Mouse (Mus musculus): ENCODE data around the gene Wfdc18. TPM values are rescaled to one million over a fixed set of nuclear protein-coding genes. Genes with fewer than 3 reads are reported as not detected.

Wfdc18 gene
- 1 to 10 TPM; 2.3 TPM for total RNA-seq (2021)
- long read RNA-seq, experiment 1, result 0 reads
- long read RNA-seq, experiment 2, result 0 reads

DNA sequence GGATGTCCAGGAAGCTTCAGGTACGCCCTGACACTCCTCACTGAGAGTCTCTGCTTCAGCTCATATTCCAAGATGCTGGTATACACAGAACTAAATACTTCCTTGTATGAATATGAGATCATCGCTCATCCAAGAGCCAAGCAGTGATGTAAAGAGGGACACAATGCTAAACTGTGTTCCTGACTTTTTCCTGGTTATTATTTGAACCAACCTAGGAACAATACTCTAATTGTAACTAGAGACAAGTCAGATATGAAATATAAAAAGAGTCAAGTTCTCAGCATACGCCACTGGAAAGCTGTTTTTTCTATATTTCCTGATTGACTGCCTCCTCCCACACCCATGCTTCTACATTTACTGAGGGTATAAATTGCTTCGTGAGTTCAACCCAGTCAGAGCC, at the start of gene Wfdc18:
Wfdc18 (plus strand) TSS at position 301 of the 400 bp plus-strand sequence.
- TF ChIP-seq CTCF (IDR thresholded peaks at IDR 0.05), result no peak
- H3K27ac ChIP-seq, result no peak within 1 kb of the TSS
- intact Hi-C loops (cut with DNase I), result no loop called here
- no peak for DNase-seq (ENCODE audit: extremely low spot score in 1 of 2, low spot score in 2 of 2)
- H3K4me3 ChIP-seq, result no peak within 1 kb of the TSS

DNA sequence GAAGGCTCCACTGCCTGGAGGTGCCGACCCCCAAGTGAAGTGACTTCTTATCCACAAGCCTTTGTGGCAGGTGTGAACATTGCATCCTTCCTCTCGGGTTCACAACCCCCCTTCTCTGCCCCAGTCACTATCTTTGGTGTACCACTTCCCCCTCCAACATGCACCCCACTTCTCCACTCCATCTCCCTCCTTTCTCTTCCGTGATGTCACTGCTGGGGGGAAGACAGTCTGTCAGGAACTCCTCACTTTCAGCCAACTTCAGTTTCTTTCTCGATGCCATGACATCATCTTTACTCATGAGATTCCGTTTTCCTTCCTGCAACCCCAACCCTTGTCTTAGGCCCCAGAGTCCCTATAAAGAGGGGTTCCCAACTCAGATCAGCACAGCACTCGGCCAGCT, 46.6 kb upstream of the Wfdc18 start, which contains the start of gene Ccl4:
Ccl4 (plus strand) TSS at position 381 of the 400 bp plus-strand sequence.
- no peak for DNase-seq (ENCODE audit: extremely low spot score in 1 of 2, low spot score in 2 of 2)
- no peak for TF ChIP-seq CTCF (IDR thresholded peaks at IDR 0.05)
- intact Hi-C loops (cut with DNase I), result no loop called here

DNA sequence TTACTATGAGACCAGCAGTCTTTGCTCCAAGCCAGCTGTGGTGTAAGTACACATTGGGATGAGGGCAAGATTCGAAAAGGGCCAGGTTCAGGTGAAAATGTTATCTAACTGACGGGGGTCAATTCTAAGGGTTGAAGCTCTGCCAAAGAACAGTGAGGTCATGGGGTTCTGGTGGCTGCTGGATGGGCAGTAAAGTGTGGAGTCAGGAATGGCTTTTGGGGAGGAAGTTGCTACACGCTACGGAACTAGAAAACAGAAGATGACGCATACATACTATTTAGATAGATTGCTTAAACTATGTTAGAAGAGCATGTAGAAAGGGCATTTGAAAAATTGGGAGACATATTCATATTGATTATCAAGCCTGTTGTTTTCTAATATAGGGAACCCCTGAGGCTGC, 45.3 kb upstream of the Wfdc18 start:
- intact Hi-C loops (cut with DNase I), result no loop called here
- no peak for DNase-seq (ENCODE audit: extremely low spot score in 1 of 2, low spot score in 2 of 2)
- no peak overlapping the region for H3K4me3 ChIP-seq

More for the DNA sequence above, 46.6 kb upstream of the Wfdc18 start, which contains the start of gene Ccl4:
- Histone ChIP-seq H3K4me3 (no peak within 1 kb of the TSS), H3K27ac (no peak within 1 kb of the TSS)

DNA sequence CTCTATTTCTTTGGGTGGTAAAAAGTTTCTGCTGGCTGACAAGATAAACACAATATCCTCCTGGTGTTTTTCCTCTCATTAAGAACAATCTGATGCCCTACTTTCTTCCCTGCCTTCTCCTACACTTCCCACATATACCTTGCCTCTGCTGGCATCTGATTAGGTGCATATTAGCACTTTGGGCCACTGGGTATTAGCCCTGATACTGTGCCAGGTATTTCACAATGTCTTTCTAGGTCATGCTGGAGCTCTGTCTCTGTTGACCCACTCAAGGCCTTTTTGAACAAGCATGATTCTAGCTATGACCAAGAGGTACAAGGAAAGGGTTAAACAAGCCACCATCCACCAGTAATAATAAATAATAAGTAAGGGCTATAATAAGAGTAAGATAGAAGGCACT, 37.1 kb upstream of the Wfdc18 start:
- TF ChIP-seq CTCF (IDR thresholded peaks at IDR 0.05), result no peak
- Histone ChIP-seq H3K27ac (no peak overlapping the region), H3K4me3 (no peak overlapping the region)
- intact Hi-C loops (cut with DNase I), result no loop called here
- DNase-seq (ENCODE audit: extremely low spot score in 1 of 2, low spot score in 2 of 2), result no peak

More for the DNA sequence above, 45.3 kb upstream of the Wfdc18 start:
- no peak overlapping the region for H3K27ac ChIP-seq
- no peak for TF ChIP-seq CTCF (IDR thresholded peaks at IDR 0.05)

DNA sequence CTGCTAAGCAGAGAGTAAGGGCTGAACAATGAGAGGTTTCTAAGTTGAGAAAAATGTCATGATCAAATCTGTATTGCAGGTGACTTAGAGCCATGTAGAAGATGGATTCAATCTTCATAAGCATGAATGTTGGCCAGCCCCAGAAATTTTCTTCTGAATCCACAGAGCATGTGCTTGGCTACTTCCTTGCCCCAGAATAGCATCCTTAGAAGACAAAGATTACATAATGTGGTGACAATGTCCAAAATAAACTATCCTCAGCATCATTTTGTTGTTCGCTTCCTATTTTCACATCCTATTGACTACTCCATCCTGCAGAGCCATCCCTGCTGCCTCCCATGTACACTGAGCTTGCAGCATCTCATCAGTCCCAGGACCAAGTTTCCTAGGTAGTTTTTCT, 33.1 kb upstream of the Wfdc18 start:
- no peak for TF ChIP-seq CTCF (IDR thresholded peaks at IDR 0.05)
- Histone ChIP-seq H3K4me3 (no peak overlapping the region), H3K27ac (no peak overlapping the region)
- no peak for DNase-seq (ENCODE audit: extremely low spot score in 1 of 2, low spot score in 2 of 2)
- intact Hi-C loops (cut with DNase I), result no loop called here

DNA sequence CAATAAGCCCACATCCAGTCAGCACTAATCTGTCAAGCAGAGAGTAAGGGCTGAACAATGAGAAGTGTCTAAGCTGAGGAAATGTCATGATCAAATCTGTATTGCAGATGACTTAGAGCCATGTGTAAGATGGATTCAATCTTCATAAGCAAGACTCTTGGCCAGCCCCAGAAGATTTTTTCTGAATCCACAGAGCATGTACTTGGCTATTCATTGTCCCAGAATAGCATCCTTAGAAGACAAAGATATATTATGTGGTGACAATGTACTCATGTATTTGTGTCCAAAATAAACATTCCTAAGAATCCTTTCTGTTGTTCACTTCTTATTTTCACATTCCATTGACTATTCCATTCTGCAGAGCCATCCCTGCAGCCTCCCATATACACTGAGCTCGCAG, 18.9 kb upstream of the Wfdc18 start:
- no peak overlapping the region for H3K27ac ChIP-seq
- no peak for DNase-seq (ENCODE audit: extremely low spot score in 1 of 2, low spot score in 2 of 2)
- intact Hi-C loops (cut with DNase I), result no loop called here
- no peak for TF ChIP-seq CTCF (IDR thresholded peaks at IDR 0.05)
- H3K4me3 ChIP-seq, result no peak overlapping the region

DNA sequence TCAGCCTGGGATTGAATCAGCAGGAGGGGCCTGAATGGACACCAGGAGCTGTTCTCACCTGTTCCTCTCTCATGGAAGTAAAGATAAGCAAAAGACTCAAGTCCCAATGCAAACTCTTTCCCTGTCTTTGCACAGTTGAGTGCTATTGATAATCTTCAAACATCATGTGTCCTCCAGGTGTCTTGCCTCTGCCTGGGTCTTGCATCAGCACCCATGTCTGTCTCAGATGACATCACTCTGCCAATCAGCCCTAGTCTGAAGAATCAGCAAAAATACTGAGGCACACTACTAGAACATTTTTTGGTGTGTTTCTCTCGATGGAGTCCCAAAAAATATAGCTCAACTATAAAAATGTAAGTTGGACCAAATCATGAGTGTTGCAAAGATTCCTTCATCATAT, 16.8 kb upstream of the Wfdc18 start:
- no peak for TF ChIP-seq CTCF (IDR thresholded peaks at IDR 0.05)
- Histone ChIP-seq H3K4me3 (no peak overlapping the region), H3K27ac (no peak overlapping the region)
- intact Hi-C loops (cut with DNase I), result no loop called here
- DNase-seq (ENCODE audit: extremely low spot score in 1 of 2, low spot score in 2 of 2), result no peak

DNA sequence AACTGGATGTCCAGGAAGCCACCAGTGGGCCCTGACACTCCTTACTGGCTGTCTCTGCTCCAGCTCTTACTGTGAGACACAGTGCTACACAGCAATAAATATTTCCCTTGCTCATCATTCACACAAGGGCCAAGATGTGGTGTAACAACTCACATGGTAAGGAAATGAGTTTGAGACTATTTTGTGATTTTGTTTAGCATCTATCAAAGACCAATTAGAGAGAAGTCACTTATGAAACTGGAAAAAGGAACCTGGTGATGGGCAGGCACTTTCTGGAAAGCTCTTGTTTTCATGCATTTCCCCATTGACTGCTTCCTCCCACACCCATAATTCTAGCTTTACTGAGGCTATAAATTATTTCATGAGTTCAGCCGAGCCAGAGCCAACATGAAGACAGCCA, 5.1 kb upstream of the Wfdc18 start, which contains the start of gene Wfdc17:
Wfdc17 (plus strand) TSS at position 287 of the 400 bp plus-strand sequence.
- DNase-seq (ENCODE audit: extremely low spot score in 1 of 2, low spot score in 2 of 2), result no peak
- H3K4me3 ChIP-seq, result no peak within 1 kb of the TSS
- TF ChIP-seq CTCF (IDR thresholded peaks at IDR 0.05), result no peak
- H3K27ac ChIP-seq, result no peak within 1 kb of the TSS
- intact Hi-C loops (cut with DNase I), result loop anchor here (1.0 kb wide), 1 partner anchor 16 kb away; no protein-coding TSS in a partner anchor

DNA sequence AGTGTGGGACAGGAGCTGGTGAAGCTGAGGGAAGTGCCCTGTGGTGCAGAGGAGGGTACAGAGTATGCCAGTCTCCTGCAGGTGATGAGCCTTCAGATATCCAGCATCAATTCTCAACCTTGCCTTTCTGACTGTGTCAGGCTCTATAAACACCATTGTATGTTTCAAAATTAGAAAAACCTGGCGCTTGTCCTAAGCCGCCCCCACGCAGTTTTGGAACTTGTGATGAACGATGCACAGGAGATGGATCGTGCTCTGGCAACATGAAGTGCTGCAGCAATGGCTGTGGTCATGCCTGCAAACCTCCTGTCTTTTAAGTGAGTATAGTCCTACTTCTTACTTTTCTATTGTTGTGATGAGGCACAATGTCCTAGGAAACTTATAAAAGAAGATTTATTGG, 868 bp downstream of the Wfdc18 start:
- no peak overlapping the region for H3K4me3 ChIP-seq
- intact Hi-C loops (cut with DNase I), result no loop called here
- H3K27ac ChIP-seq, result no peak overlapping the region
- TF ChIP-seq CTCF (IDR thresholded peaks at IDR 0.05), result no peak
- DNase-seq (ENCODE audit: extremely low spot score in 1 of 2, low spot score in 2 of 2), result peak in 1 of 2 experiments; percentile 29

DNA sequence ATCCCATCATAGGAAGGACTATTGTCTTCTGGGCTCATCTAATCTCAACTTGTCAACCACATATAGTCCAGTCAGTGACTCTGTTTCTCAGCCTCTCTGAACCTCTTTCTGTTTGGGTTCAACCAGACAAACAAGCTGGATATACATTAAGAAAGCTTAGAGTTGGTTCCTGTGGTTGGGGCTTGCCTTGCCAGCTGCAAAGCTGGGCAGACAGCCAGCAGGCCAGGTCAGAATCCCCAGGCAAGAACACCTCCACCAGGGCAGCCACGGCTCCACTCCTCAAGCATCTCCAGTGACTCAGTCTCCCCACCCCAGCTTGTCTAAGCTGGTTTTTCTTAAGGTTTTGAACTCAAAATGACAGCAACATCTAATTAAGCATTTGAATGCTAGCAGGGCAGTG, 3.9 kb downstream of the Wfdc18 start:
- Histone ChIP-seq H3K4me3 (no peak overlapping the region), H3K27ac (no peak overlapping the region)
- intact Hi-C loops (cut with DNase I), result no loop called here
- no peak for TF ChIP-seq CTCF (IDR thresholded peaks at IDR 0.05)
- no peak for DNase-seq (ENCODE audit: extremely low spot score in 1 of 2, low spot score in 2 of 2)

DNA sequence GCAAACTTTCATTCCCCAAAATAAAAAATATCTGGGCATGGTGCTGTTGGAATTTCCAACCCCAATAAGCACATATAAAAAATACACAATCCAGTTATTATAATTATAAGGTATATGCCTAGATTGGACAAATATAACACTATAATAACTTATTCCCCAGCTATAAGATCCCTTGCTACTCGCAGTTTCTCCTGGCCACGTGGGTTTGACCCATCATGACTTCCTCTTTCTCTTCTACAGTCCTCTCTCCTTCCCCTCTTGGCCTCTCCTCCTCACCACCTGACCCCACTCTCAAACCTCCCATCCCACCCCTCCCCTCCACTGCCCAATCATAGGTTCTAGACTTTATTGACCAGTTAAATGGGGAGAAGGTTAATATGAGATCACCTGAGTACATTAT, 5.1 kb downstream of the Wfdc18 start:
- Histone ChIP-seq H3K4me3 (no peak overlapping the region), H3K27ac (no peak overlapping the region)
- TF ChIP-seq CTCF (IDR thresholded peaks at IDR 0.05), result no peak
- no peak for DNase-seq (ENCODE audit: extremely low spot score in 1 of 2, low spot score in 2 of 2)
- intact Hi-C loops (cut with DNase I), result no loop called here

DNA sequence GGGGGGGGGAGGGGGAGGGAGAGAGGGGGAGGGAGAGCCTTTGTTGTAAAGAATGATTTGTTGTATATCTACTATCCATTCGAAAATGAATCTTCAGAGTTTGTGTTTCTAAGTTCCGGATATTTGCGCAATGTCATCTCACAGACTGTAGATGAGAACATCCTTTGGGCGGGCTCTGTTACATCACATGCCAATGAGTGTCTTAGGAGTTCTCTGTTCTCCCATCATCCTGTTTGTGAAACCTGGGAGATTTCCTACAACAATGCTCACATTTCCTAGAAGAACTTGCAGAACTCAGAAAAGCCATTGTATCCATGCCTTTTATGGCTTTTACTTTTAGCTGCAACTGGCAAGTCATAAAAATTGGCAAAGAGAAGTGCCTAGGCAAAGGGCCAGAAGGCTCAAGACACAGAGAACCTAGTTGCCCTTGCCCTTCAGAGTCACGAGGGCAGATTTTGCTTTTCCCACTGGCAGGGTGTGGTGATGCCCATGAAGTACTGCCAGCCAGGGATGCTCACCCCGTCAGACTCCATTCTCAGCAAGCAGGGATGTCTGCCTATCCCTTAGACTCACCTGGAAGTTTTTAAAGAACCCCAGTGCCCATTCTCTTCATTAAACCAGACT, 8.3 kb downstream of the Wfdc18 start:
- no peak for TF ChIP-seq CTCF (IDR thresholded peaks at IDR 0.05)
- no peak for DNase-seq (ENCODE audit: extremely low spot score in 1 of 2, low spot score in 2 of 2)
- intact Hi-C loops (cut with DNase I), result no loop called here
- H3K27ac ChIP-seq, result no peak overlapping the region
- no peak overlapping the region for H3K4me3 ChIP-seq

DNA sequence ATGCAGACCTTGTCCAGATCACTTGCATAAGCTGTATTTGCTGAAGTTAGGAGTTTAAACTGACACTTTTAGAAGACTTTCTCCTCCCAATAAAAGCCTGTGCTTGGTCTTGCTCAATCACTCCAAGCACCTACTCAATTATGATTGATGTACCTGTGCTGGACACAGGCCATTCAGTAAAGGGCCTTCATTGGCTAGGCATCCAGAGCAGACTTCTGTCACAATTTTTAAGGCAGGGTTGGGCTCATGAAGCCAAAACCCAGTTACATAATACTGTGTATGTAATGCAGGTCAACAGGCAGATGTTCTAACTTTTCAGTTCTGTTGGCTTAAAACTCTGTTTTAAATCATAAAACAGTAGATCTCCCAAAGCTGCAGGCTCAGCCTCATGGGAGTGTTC, 12.0 kb downstream of the Wfdc18 start:
- intact Hi-C loops (cut with DNase I), result no loop called here
- H3K27ac ChIP-seq, result no peak overlapping the region
- H3K4me3 ChIP-seq, result no peak overlapping the region
- no peak for TF ChIP-seq CTCF (IDR thresholded peaks at IDR 0.05)
- no peak for DNase-seq (ENCODE audit: extremely low spot score in 1 of 2, low spot score in 2 of 2)
